Mouse (Mus musculus): ENCODE measurements around the gene Comt. TPM values are rescaled to one million over a fixed set of nuclear protein-coding genes. Genes with fewer than 3 reads are reported as not detected.
A peak's percentile ranks its signal among the peaks of the same experiment; 100 is the strongest.

Comt gene
- total RNA-seq, 4 experiments from 2014 or later: 36.7 to 39.9 (median 38.5) TPM

DNA sequence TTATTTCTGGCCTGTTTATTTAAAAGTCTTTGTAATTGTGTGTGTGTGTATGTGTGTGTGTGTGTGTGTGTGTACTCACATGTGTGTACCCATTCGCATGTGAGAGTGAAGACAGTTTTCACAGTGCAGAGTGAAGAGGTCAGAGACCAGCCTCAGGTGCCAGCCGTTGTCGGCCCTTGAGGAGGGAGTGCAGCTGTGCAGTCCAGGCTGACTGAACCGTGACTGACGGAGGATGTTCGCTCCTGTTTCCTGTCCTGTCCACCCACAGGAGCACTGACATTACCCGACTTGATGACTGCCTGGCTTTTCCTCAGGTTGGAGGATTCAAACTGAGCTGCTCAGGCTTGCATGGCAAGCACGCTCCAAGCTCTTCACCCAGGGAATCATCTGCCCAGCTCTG lies 63.7 kb downstream of the Comt start:
- no peak for DNase-seq (ENCODE audit: low spot score in 2 of 2)

- no peak for DNase-seq (ENCODE audit: low spot score in 2 of 2)
Measured at GRCm38 (mm10) chr16:18360151-18360805, 66.4 kb downstream of the Comt start.

DNA sequence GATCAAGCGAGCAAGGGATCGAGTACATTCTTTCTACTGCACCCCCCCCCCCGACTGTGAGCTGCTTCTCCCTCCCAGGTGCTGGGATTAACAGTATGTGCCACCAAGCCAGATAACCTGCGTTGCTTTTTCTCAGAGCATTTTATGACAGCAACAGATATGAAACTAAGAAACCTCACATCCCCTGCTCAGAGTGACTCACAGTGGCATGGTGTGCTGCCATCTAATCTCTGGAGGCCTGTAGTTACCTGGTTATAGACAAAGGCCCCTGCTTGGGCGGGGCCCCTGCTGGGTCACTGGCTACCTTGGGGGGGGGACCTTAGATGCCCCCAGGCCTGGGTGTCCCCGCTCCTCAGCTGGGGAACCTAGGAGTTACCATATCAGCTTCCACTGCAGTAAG lies 68.7 kb downstream of the Comt start:
- DNase-seq (ENCODE audit: low spot score in 2 of 2): no peak

- peak; percentile 53 to 60 for DNase-seq (ENCODE audit: low spot score in 2 of 2)
Measured at GRCm38 (mm10) chr16:18356961-18357360, 69.7 kb downstream of the Comt start.

Small RNA genes lying within 50 kb of the gene (microRNA-seq; reads per million reads assigned to microRNA genes)
- gene Gm26219: not detected

Other genes starting within 250 kb of the Comt start
- gene Ccdc188, start 209.0 kb downstream of the Comt start, total RNA-seq (2022): not detected
- gene Zdhhc8, start 191.7 kb downstream of the Comt start, total RNA-seq (2022): 10 to 100 TPM; 22.8 to 29.6 (median 26.2) TPM
- 10 to 100 TPM in 2 of 4 experiments, 1 to 10 TPM in 2; 7.9 to 11.4 (median 9.3) TPM for gene Trmt2a, start 178.2 kb downstream of the Comt start, total RNA-seq (2022)
- 10 to 100 TPM; 15.8 to 20.5 (median 19.1) TPM for gene Ranbp1, start 178.1 kb downstream of the Comt start, total RNA-seq (2022)
- not detected for gene Gm49776, start 168.5 kb downstream of the Comt start, total RNA-seq (2022)
- gene Dgcr8, start 137.6 kb downstream of the Comt start, total RNA-seq (2022): 10 to 100 TPM; 10.7 to 14.7 (median 12.5) TPM
- gene Tango2, start 78.7 kb downstream of the Comt start, total RNA-seq (2022): 10 to 100 TPM; 29.9 to 53.4 (median 43.1) TPM
- 10 to 100 TPM in 2 of 4 experiments, 1 to 10 TPM in 2; 7.8 to 12.7 (median 9.9) TPM for gene Arvcf, start 78.7 kb downstream of the Comt start, total RNA-seq (2022)
- 10 to 100 TPM; 17.2 to 23.5 (median 21.3) TPM for gene Txnrd2, start 468 bp downstream of the Comt start, total RNA-seq (2022)
- gene Gnb1l, start 71.9 kb upstream of the Comt start, total RNA-seq (2022): 1 to 10 TPM; 3.1 to 6.1 (median 3.7) TPM
- gene Rtl10, start 72.0 kb upstream of the Comt start, total RNA-seq (2022): 1 to 10 TPM; 2.9 to 4.6 (median 3.7) TPM
- 1 to 10 TPM; 3.0 to 5.8 (median 3.9) TPM for gene Tbx1, start 163.8 kb upstream of the Comt start, total RNA-seq (2022)
- gene Gp1bb, start 195.6 kb upstream of the Comt start, total RNA-seq (2022): not detected
- gene Gm49601, start 199.6 kb upstream of the Comt start, total RNA-seq (2022): under 1 TPM in 3 of 4 experiments, not detected in 1; 0.29 to 0.48 (median 0.47) TPM
- gene Sept5, start 203.1 kb upstream of the Comt start, total RNA-seq (2022): 1 to 10 TPM; 1.7 to 2.7 (median 2.3) TPM